12 mouse cellular contexts compared by ENCODE assay signal in genomic region chr6:39255271-39255670, GRCm38 (mm10).
"Had no signal": no experiment of that assay in that cellular context is flagged by ENCODE, and none has a peak within 500 bp of the region (broad histone marks: within the 10 kb centered on the region; RNA-seq: fewer than 3 reads in every experiment).

No protein-coding gene starts in this region.

- ATAC-seq: intestine, postnatal 0 days; liver, embryonic 12.5 days; midbrain, embryonic 13.5 days had no signal

- H3K4me3 ChIP-seq: limb, embryonic 13.5 days; liver, embryonic 12.5 days; midbrain, embryonic 13.5 days; neural tube, embryonic 12.5 days had no signal

- H3K27ac ChIP-seq: liver, embryonic 12.5 days; midbrain, embryonic 13.5 days; neural tube, embryonic 12.5 days had no signal

- H3K27me3 ChIP-seq: limb, embryonic 13.5 days had no signal

- DNase-seq: kidney, adult 8-10 months; kidney, postnatal 25 days; layer of hippocampus, adult 9-11 months; layer of hippocampus, postnatal 36 days; lung, embryonic 14.5 days; retina, postnatal 1 day; thymus, postnatal 36 days had no signal

- H3K36me3 ChIP-seq: limb, embryonic 13.5 days; liver, embryonic 12.5 days; midbrain, embryonic 13.5 days; neural tube, embryonic 12.5 days had no signal

- H3K9ac ChIP-seq: limb, embryonic 13.5 days; liver, embryonic 12.5 days; lung, embryonic 14.5 days; midbrain, embryonic 13.5 days; neural tube, embryonic 12.5 days had no signal

- H3K9me3 ChIP-seq: limb, embryonic 13.5 days; liver, embryonic 12.5 days; midbrain, embryonic 13.5 days; neural tube, embryonic 12.5 days had no signal
